Mouse (Mus musculus) thymus, adult 2 months (tissue): ENCODE data around the gene Nek8.

Experiments used
- CTCF ChIP-seq: fragments of 200-500 bp; IDR thresholded peaks from 2 replicates; pipeline ENCODE4 v1.5.1; 2012; ENCODE audit warnings: mild to moderate bottlenecking, control low read depth, low read length, moderate library complexity, borderline replicate concordance; ENCODE audit not compliant: control insufficient read depth, poor library complexity, insufficient read depth; ENCODE audit errors: extremely low read depth
- POLR2A ChIP-seq: fragments of 200-500 bp; IDR thresholded peaks from 2 replicates; pipeline ENCODE4 v1.6.1; 2012; ENCODE audit warnings: mild to moderate bottlenecking, low read length, control low read depth, moderate library complexity; ENCODE audit not compliant: control insufficient read depth, poor library complexity, insufficient read depth; ENCODE audit errors: extremely low read depth

GRCm38 (mm10) chr11:78138023-78138422, 38.5 kb downstream of the Nek8 start:
- TF ChIP-seq CTCF (no peak), POLR2A (no peak)
